Mouse (Mus musculus) adrenal gland (tissue): Measurements from ENCODE around the gene Gm11042.

Experiments used
- intact Hi-C: fragments of 180-260 bp; cut with DNase I; formaldehyde crosslinking; loops from one replicate; pipeline ENCODE4 v1.15.1; 2025

The Gm11042 gene

DNA sequence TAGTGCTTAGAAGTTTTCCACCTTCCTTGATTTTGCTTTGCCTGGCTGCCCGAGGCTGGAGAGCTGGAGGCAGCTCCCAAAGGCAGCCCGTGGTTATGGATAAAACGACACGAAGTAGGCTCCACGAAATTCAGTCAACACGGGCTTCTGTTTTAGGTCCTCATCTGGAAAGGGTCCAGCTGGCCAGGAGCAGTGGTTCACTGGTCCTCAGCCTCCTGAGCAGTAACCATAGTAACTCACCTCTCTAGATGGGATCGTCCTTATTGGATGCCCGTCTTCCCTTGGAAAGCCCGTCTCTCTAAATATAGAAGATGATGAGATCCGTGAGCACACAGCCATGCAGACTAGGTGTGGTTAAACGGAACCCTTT lies 31.5 kb downstream of the Gm11042 start:
- intact Hi-C loops: no loop called here

DNA sequence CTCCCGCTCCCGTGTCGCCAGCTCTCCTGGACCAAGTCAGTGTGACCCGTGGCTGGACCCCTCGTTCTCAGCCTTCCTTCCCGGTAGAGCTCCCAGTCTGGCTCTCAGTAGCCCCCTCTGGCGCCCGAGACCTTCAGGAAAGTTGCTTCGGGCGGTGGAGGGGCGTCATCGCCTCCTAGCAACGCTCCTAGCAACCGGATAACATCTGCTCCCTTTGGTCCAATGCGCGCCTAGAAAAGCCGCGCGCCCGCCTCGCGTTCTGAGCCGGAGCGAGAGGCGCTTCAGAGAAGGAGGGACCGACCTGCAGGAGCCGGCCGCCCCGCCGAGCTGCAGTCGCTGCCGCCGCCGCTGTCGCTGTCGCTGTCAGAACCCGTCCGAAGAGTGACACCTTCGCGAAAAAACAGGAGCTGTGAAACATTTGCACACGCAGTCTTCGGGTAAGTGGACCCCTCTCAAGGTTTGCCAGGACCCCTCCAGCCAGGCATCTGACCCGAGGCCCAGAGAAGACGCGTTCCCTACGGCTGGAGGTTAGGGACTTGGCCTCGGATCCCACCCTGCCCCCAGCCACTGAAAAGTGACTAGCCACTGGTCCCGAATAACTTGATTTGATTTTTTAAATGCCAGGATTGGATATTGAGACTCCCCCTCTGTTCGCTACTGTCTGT lies 32.0 kb downstream of the Gm11042 start:
- intact Hi-C loops: no loop called here

DNA sequence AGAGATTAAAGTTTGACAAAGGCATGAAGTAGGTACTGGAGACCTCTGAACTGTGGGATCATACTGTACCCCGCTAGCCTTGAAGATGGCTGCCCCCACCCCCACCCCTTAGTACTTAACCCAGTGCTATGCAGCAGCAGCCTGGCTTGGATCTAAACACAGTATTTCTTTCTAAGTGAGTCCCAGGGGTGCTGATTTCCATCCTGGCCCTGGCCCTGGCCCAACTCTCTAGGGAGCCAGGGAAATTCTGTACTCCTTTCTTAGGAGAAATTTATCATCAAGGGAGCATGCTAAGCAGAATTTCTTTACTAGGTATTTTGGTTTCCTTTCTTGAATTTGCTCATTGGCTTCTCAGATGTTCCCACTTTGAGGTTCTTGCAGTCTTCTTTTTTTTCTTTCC lies 33.3 kb downstream of the Gm11042 start:
- intact Hi-C loops: no loop called here

GRCm38 (mm10) chr12:74281403-74281802 lies 34.8 kb downstream of the Gm11042 start:
- intact Hi-C loops: no loop called here

DNA sequence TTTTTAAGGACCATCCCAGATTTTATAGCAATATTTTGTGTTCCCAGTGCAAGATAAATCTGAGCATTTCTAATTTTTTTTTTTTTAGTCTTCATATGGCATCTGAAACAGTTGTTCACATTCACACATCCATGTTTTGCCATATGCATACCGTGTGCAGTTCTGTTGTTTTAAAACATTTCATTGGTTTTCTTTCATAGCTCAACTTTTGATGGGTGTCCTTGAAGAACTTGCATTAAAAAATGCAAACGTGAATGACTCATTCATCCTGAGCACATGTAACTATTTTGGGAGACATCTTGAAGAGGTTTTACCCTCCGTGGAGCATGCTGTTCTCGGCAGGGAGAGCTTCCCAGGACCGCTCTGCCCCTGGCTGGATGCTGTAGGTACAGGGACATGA lies 38.9 kb downstream of the Gm11042 start:
- intact Hi-C loops: no loop called here

DNA sequence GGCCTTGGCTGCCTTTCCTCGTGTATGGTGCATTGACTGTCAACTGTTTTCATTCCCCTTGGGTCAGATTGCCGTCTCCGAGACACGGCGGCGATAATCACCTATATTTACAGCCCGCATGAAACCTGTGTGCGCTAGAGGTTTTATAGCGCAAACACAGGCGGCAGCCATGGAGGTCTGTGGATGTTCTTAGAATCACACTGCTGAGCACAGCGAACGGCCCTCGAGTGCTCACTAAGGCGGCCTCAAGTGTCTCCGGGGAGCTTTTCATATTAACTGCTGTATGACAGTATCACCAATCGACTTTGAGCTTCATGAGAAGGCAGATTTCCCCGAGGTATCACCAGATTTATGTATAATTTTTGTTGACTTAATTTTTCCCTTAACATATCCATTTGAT lies 43.6 kb downstream of the Gm11042 start:
- intact Hi-C loops: no loop called here

DNA sequence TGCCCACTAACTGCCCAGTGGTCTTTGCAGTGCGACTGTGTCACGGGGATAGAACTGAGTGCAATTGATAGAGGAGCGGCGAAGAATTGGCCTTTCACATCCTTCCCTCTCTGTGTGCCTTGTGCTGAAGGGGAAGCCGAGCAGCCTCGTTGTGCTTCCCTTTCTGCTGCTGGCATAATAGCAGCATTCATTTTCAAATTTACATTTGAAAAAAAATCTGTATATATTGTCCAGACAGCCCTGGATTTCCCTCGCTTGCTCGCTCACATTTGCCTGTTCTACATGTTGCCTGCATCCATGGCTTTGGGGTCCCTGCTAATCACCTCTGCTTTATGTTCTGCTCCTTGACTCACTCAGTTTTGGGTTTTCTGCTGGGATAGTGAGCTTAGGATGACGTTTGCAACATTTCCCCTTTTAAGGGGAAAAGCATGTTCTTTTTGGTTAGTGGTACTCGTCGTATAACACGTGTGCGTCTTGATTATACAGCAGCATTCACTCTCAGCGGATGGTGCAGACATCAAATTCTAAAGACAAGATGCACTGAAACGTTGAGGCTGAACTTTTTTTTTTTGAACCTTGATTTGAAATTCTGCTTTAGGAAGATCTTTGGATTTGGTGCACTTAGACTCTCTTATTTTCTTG lies 47.4 kb downstream of the Gm11042 start:
- intact Hi-C loops: no loop called here

DNA sequence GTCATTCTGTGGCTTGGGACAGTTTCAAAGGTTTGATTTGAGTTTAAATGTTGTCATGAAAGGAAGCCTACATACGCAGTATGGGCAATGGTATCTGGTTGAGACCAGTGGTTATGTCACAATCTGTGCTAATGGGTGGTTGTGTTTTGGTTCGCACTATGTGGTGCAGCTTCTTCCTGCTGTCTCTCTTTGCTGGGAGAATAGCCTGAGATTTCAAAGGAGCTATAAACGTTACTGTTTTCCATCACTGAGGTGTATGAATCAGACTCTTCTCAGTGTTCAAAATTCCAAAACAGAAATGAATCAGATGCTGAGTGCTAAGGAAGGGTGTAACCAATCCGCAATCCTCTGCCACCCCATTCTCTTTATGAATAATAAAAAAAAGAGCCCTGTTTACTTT lies 49.1 kb downstream of the Gm11042 start:
- intact Hi-C loops: no loop called here
